Mouse (Mus musculus): ENCODE measurements around the gene Cd5l. TPM values are rescaled to one million over a fixed set of nuclear protein-coding genes. Genes with fewer than 3 reads are reported as not detected.
"Not testable (repeated sequence)": the region's sequence is repeated elsewhere in the genome, so short reads cannot be mapped to it uniquely, and the experiment has no call there.

Gene Cd5l
- 0.58 and 1.1 TPM in 2 replicates for polyA plus RNA-seq (2015; fragmentation: Nextera tagmentation; extraction: Ambion mirVana)

- no peak within 1 kb of the TSS for H3K9ac ChIP-seq (ENCODE audit: low read depth, low read length)
- H3K9me3 ChIP-seq (ENCODE audit: control insufficient read depth, low read length): no peaks in the 10 kb centered on the region
- no peaks in the 10 kb centered on the region for H3K4me1 ChIP-seq (ENCODE audit: control insufficient read depth, insufficient read depth, low read length)
- no peak within 1 kb of the TSS for H3K4me3 ChIP-seq (ENCODE audit: low read length)
- H3K27me3 ChIP-seq (replicated peaks; ENCODE audit: control insufficient read depth, insufficient read depth, low read length): no peaks in the 10 kb centered on the region
- H3K27ac ChIP-seq (ENCODE audit: low read length): no peak within 1 kb of the TSS
- ATAC-seq: no peak
- H3K36me3 ChIP-seq (ENCODE audit: control insufficient read depth, insufficient read depth, low read length): no peaks in the 10 kb centered on the region
- H3K4me2 ChIP-seq (ENCODE audit: low read depth, low read length): no peak within 1 kb of the TSS
Measured at GRCm38 (mm10) chr3:87357581-87357980, at the start of gene Cd5l. TSS of gene Cd5l (plus strand) at chr3:87357881.

GRCm38 (mm10) chr3:87309922-87310321 lies 47.8 kb upstream of the Cd5l start:
- no peaks in the 10 kb centered on the region for H3K36me3 ChIP-seq (ENCODE audit: control insufficient read depth, insufficient read depth, low read length)
- no peak overlapping the region for H3K27ac ChIP-seq (ENCODE audit: low read length)
- WGBS: 61% methylated on average over 2 of the region's 2 CpGs
- H3K4me1 ChIP-seq (ENCODE audit: control insufficient read depth, insufficient read depth, low read length): no peaks in the 10 kb centered on the region
- H3K9ac ChIP-seq (ENCODE audit: low read depth, low read length): no peak overlapping the region
- no peaks in the 10 kb centered on the region for H3K9me3 ChIP-seq (ENCODE audit: control insufficient read depth, low read length)
- H3K4me2 ChIP-seq (ENCODE audit: low read depth, low read length): no peak overlapping the region
- no peaks in the 10 kb centered on the region for H3K27me3 ChIP-seq (replicated peaks; ENCODE audit: control insufficient read depth, insufficient read depth, low read length)
- no peak overlapping the region for H3K4me3 ChIP-seq (ENCODE audit: low read length)
- ATAC-seq: no peak

GRCm38 (mm10) chr3:87322557-87322956 lies 35.1 kb upstream of the Cd5l start:
- ATAC-seq: no peak
- H3K9ac ChIP-seq (ENCODE audit: low read depth, low read length): no peak overlapping the region
- no peak overlapping the region for H3K27ac ChIP-seq (ENCODE audit: low read length)
- no peaks in the 10 kb centered on the region for H3K9me3 ChIP-seq (ENCODE audit: control insufficient read depth, low read length)
- H3K4me3 ChIP-seq (ENCODE audit: low read length): no peak overlapping the region
- no peak overlapping the region; the same call in 1 of the 2 replicates for H3K4me2 ChIP-seq (ENCODE audit: low read depth, low read length)
- H3K36me3 ChIP-seq (ENCODE audit: control insufficient read depth, insufficient read depth, low read length): no peaks in the 10 kb centered on the region
- no peaks in the 10 kb centered on the region for H3K27me3 ChIP-seq (replicated peaks; ENCODE audit: control insufficient read depth, insufficient read depth, low read length)
- WGBS: 44% methylated on average over 4 of the region's 4 CpGs
- no peaks in the 10 kb centered on the region for H3K4me1 ChIP-seq (ENCODE audit: control insufficient read depth, insufficient read depth, low read length)

- H3K27ac ChIP-seq (ENCODE audit: low read length): no peak overlapping the region
- no peak overlapping the region for H3K4me3 ChIP-seq (ENCODE audit: low read length)
- no peak overlapping the region for H3K4me2 ChIP-seq (ENCODE audit: low read depth, low read length)
- no peaks in the 10 kb centered on the region for H3K9me3 ChIP-seq (ENCODE audit: control insufficient read depth, low read length)
- no peak overlapping the region for H3K9ac ChIP-seq (ENCODE audit: low read depth, low read length)
- no peaks in the 10 kb centered on the region for H3K4me1 ChIP-seq (ENCODE audit: control insufficient read depth, insufficient read depth, low read length)
- 12% methylated on average over 3 of the region's 3 CpGs for WGBS
- H3K36me3 ChIP-seq (ENCODE audit: control insufficient read depth, insufficient read depth, low read length): no peaks in the 10 kb centered on the region
- no peak for ATAC-seq
- no peaks in the 10 kb centered on the region for H3K27me3 ChIP-seq (replicated peaks; ENCODE audit: control insufficient read depth, insufficient read depth, low read length)
Measured at GRCm38 (mm10) chr3:87323778-87324177, 33.9 kb upstream of the Cd5l start.

GRCm38 (mm10) chr3:87337899-87338298 lies 19.8 kb upstream of the Cd5l start:
- Histone ChIP-seq H3K4me2 (ENCODE audit: low read depth, low read length) (no peak overlapping the region), H3K9ac (ENCODE audit: low read depth, low read length) (no peak overlapping the region), H3K27me3 (replicated peaks; ENCODE audit: control insufficient read depth, insufficient read depth, low read length) (no peaks in the 10 kb centered on the region), H3K36me3 (ENCODE audit: control insufficient read depth, insufficient read depth, low read length) (no peaks in the 10 kb centered on the region), H3K27ac (ENCODE audit: low read length) (no peak overlapping the region), H3K4me1 (ENCODE audit: control insufficient read depth, insufficient read depth, low read length) (no peaks in the 10 kb centered on the region), H3K9me3 (ENCODE audit: control insufficient read depth, low read length) (no peaks in the 10 kb centered on the region), H3K4me3 (ENCODE audit: low read length) (no peak overlapping the region)
- 86% methylated on average over 5 of the region's 5 CpGs for WGBS
- no peak for ATAC-seq

- not testable (repeated sequence) for H3K4me1 ChIP-seq (ENCODE audit: control insufficient read depth, insufficient read depth, low read length); H3K36me3 ChIP-seq (ENCODE audit: control insufficient read depth, insufficient read depth, low read length); H3K4me2 ChIP-seq (ENCODE audit: low read depth, low read length); H3K9ac ChIP-seq (ENCODE audit: low read depth, low read length); H3K4me3 ChIP-seq (ENCODE audit: low read length); H3K9me3 ChIP-seq (ENCODE audit: control insufficient read depth, low read length); H3K27ac ChIP-seq (ENCODE audit: low read length); ATAC-seq; H3K27me3 ChIP-seq (replicated peaks; ENCODE audit: control insufficient read depth, insufficient read depth, low read length)
- 87% methylated on average over 2 of the region's 2 CpGs for WGBS
Measured at GRCm38 (mm10) chr3:87350992-87351391, 6.7 kb upstream of the Cd5l start.

GRCm38 (mm10) chr3:87359215-87359614 lies 1.5 kb downstream of the Cd5l start:
- no peak for ATAC-seq
- H3K4me2 ChIP-seq (ENCODE audit: low read depth, low read length): no peak overlapping the region
- no peak overlapping the region for H3K9ac ChIP-seq (ENCODE audit: low read depth, low read length)
- no peak overlapping the region for H3K4me3 ChIP-seq (ENCODE audit: low read length)
- H3K9me3 ChIP-seq (ENCODE audit: control insufficient read depth, low read length): no peaks in the 10 kb centered on the region
- H3K36me3 ChIP-seq (ENCODE audit: control insufficient read depth, insufficient read depth, low read length): no peaks in the 10 kb centered on the region
- no peaks in the 10 kb centered on the region for H3K4me1 ChIP-seq (ENCODE audit: control insufficient read depth, insufficient read depth, low read length)
- H3K27ac ChIP-seq (ENCODE audit: low read length): no peak overlapping the region
- no peaks in the 10 kb centered on the region for H3K27me3 ChIP-seq (replicated peaks; ENCODE audit: control insufficient read depth, insufficient read depth, low read length)

- no peaks in the 10 kb centered on the region for H3K9me3 ChIP-seq (ENCODE audit: control insufficient read depth, low read length)
- no peaks in the 10 kb centered on the region for H3K27me3 ChIP-seq (replicated peaks; ENCODE audit: control insufficient read depth, insufficient read depth, low read length)
- ATAC-seq: no peak
- H3K27ac ChIP-seq (ENCODE audit: low read length): no peak overlapping the region
- H3K9ac ChIP-seq (ENCODE audit: low read depth, low read length): no peak overlapping the region
- no peak overlapping the region for H3K4me2 ChIP-seq (ENCODE audit: low read depth, low read length)
- H3K4me1 ChIP-seq (ENCODE audit: control insufficient read depth, insufficient read depth, low read length): no peaks in the 10 kb centered on the region
- WGBS: 87% methylated on average over 6 of the region's 6 CpGs
- H3K4me3 ChIP-seq (ENCODE audit: low read length): no peak overlapping the region
- no peaks in the 10 kb centered on the region for H3K36me3 ChIP-seq (ENCODE audit: control insufficient read depth, insufficient read depth, low read length)
Measured at GRCm38 (mm10) chr3:87360466-87360865, 2.8 kb downstream of the Cd5l start.

GRCm38 (mm10) chr3:87365691-87366090 lies 8.0 kb downstream of the Cd5l start:
- H3K36me3 ChIP-seq (ENCODE audit: control insufficient read depth, insufficient read depth, low read length): no peaks in the 10 kb centered on the region
- no peak for ATAC-seq
- no peaks in the 10 kb centered on the region for H3K9me3 ChIP-seq (ENCODE audit: control insufficient read depth, low read length)
- no peak overlapping the region for H3K4me2 ChIP-seq (ENCODE audit: low read depth, low read length)
- H3K27me3 ChIP-seq (replicated peaks; ENCODE audit: control insufficient read depth, insufficient read depth, low read length): no peaks in the 10 kb centered on the region
- H3K4me1 ChIP-seq (ENCODE audit: control insufficient read depth, insufficient read depth, low read length): no peaks in the 10 kb centered on the region
- WGBS: 91% methylated on average over 14 of the region's 14 CpGs
- H3K27ac ChIP-seq (ENCODE audit: low read length): no peak overlapping the region
- H3K9ac ChIP-seq (ENCODE audit: low read depth, low read length): no peak overlapping the region
- no peak overlapping the region for H3K4me3 ChIP-seq (ENCODE audit: low read length)

- Histone ChIP-seq H3K27ac (ENCODE audit: low read length) (no peak overlapping the region), H3K4me1 (ENCODE audit: control insufficient read depth, insufficient read depth, low read length) (no peaks in the 10 kb centered on the region), H3K4me2 (ENCODE audit: low read depth, low read length) (no peak overlapping the region), H3K9ac (ENCODE audit: low read depth, low read length) (no peak overlapping the region), H3K36me3 (ENCODE audit: control insufficient read depth, insufficient read depth, low read length) (no peaks in the 10 kb centered on the region), H3K9me3 (ENCODE audit: control insufficient read depth, low read length) (no peaks in the 10 kb centered on the region), H3K4me3 (ENCODE audit: low read length) (no peak overlapping the region), H3K27me3 (replicated peaks; ENCODE audit: control insufficient read depth, insufficient read depth, low read length) (no peaks in the 10 kb centered on the region)
- ATAC-seq: no peak
- 84% methylated on average over 10 of the region's 10 CpGs for WGBS
Measured at GRCm38 (mm10) chr3:87367511-87367910, 9.8 kb downstream of the Cd5l start.
